Mouse (Mus musculus): ENCODE results near the gene Sap18b.
"Not testable (repeated sequence)": the region's sequence is repeated elsewhere in the genome, so short reads cannot be mapped to it uniquely, and the experiment has no call there.

Gene Sap18b

GRCm38 (mm10) chr8:95825162-95825561 is at the start of gene Sap18b:
TSS of gene Sap18b (plus strand) at chr8:95825346.
- DNase-seq: not testable (repeated sequence)

- no peak for DNase-seq
Observed at GRCm38 (mm10) chr8:95781085-95781484, 44.1 kb upstream of the Sap18b start.

- DNase-seq: no peak
Observed at GRCm38 (mm10) chr8:95781775-95782174, 43.4 kb upstream of the Sap18b start.

GRCm38 (mm10) chr8:95782628-95783027 is 42.5 kb upstream of the Sap18b start:
- no peak for DNase-seq

- DNase-seq: no peak
Observed at GRCm38 (mm10) chr8:95785591-95785990, 39.6 kb upstream of the Sap18b start.

- DNase-seq: not testable (repeated sequence)
Observed at GRCm38 (mm10) chr8:95795333-95796061, 29.6 kb upstream of the Sap18b start.

- no peak for DNase-seq
Observed at GRCm38 (mm10) chr8:95799117-95799516, 26.0 kb upstream of the Sap18b start.

- DNase-seq: no peak
Observed at GRCm38 (mm10) chr8:95799891-95800290, 25.3 kb upstream of the Sap18b start.

- no peak for DNase-seq
Observed at GRCm38 (mm10) chr8:95800353-95800752, 24.8 kb upstream of the Sap18b start.

- DNase-seq: no peak
Observed at GRCm38 (mm10) chr8:95801476-95802064, 23.6 kb upstream of the Sap18b start.

- DNase-seq: no peak
Observed at GRCm38 (mm10) chr8:95802231-95802630, 22.9 kb upstream of the Sap18b start.

- no peak for DNase-seq
Observed at GRCm38 (mm10) chr8:95805482-95805881, 19.7 kb upstream of the Sap18b start.

GRCm38 (mm10) chr8:95806461-95807191 is 18.5 kb upstream of the Sap18b start:
- DNase-seq: no peak

GRCm38 (mm10) chr8:95807331-95807843 is 17.8 kb upstream of the Sap18b start, which contains the start of gene Cnot1:
TSS of gene Cnot1 (minus strand) at chr8:95807464.
- DNase-seq: peak; percentile 97

- DNase-seq: peak; percentile 95
Observed at GRCm38 (mm10) chr8:95807861-95808260, 17.3 kb upstream of the Sap18b start.

- DNase-seq: no peak
Observed at GRCm38 (mm10) chr8:95808631-95809030, 16.5 kb upstream of the Sap18b start.

- DNase-seq: no peak
Observed at GRCm38 (mm10) chr8:95809116-95809515, 16.0 kb upstream of the Sap18b start.

GRCm38 (mm10) chr8:95810184-95810591 is 15.0 kb upstream of the Sap18b start:
- no peak for DNase-seq

- no peak for DNase-seq
Observed at GRCm38 (mm10) chr8:95816044-95816708, 9.0 kb upstream of the Sap18b start.

GRCm38 (mm10) chr8:95817597-95817996 is 7.5 kb upstream of the Sap18b start:
- no peak for DNase-seq

- DNase-seq: no peak
Observed at GRCm38 (mm10) chr8:95818211-95818610, 6.9 kb upstream of the Sap18b start.

- no peak for DNase-seq
Observed at GRCm38 (mm10) chr8:95821266-95821665, 3.9 kb upstream of the Sap18b start.

- no peak for DNase-seq
Observed at GRCm38 (mm10) chr8:95822096-95822495, 3.0 kb upstream of the Sap18b start.

Data from kidney, postnatal 14 days (tissue).